Mouse (Mus musculus): ENCODE results near the gene Psmb1.
"Not testable (repeated sequence)": the region's sequence is repeated elsewhere in the genome, so short reads cannot be mapped to it uniquely, and the experiment has no call there.

Psmb1 gene

GRCm38 (mm10) chr17:15499656-15500394, at the start of gene Psmb1, which contains the start of gene Tbp:
Psmb1 (minus strand) TSS chr17:15499751.
Tbp (plus strand) TSS chr17:15499888.
- peak; percentile 97 for DNase-seq

GRCm38 (mm10) chr17:15546440-15546839, 46.9 kb upstream of the Psmb1 start:
- no peak for DNase-seq

- DNase-seq = not testable (repeated sequence)
Observed at GRCm38 (mm10) chr17:15543868-15544267, 44.3 kb upstream of the Psmb1 start.

GRCm38 (mm10) chr17:15540309-15540708, 40.8 kb upstream of the Psmb1 start:
- peak; percentile 23 to 37 for DNase-seq

GRCm38 (mm10) chr17:15536457-15536904, 36.9 kb upstream of the Psmb1 start:
- peak; percentile 26 to 28 for DNase-seq

- no peak for DNase-seq
Observed at GRCm38 (mm10) chr17:15535943-15536342, 36.4 kb upstream of the Psmb1 start.

- no peak for DNase-seq
Observed at GRCm38 (mm10) chr17:15535162-15535800, 35.7 kb upstream of the Psmb1 start.

GRCm38 (mm10) chr17:15530141-15530540, 30.6 kb upstream of the Psmb1 start:
- DNase-seq = peak; percentile 61 to 67

GRCm38 (mm10) chr17:15528887-15529286, 29.3 kb upstream of the Psmb1 start:
- DNase-seq = no peak

- no peak for DNase-seq
Observed at GRCm38 (mm10) chr17:15527811-15528136, 28.2 kb upstream of the Psmb1 start.

GRCm38 (mm10) chr17:15526986-15527810, 27.6 kb upstream of the Psmb1 start, which contains the start of gene Pdcd2:
Pdcd2 (minus strand) TSS chr17:15527301.
- peak; percentile 95 to 96 for DNase-seq

GRCm38 (mm10) chr17:15526304-15526703, 26.8 kb upstream of the Psmb1 start:
- peak; percentile 16 for DNase-seq

GRCm38 (mm10) chr17:15518766-15519165, 19.2 kb upstream of the Psmb1 start:
- no peak for DNase-seq

- no peak for DNase-seq
Observed at GRCm38 (mm10) chr17:15518186-15518585, 18.6 kb upstream of the Psmb1 start.

GRCm38 (mm10) chr17:15517776-15518175, 18.2 kb upstream of the Psmb1 start:
- no peak for DNase-seq

GRCm38 (mm10) chr17:15510694-15511093, 11.1 kb upstream of the Psmb1 start:
- no peak for DNase-seq

- peak in 1 of 2 experiments; percentile 62 for DNase-seq
Observed at GRCm38 (mm10) chr17:15498753-15499113, 818 bp downstream of the Psmb1 start.

GRCm38 (mm10) chr17:15497882-15498752, 1.4 kb downstream of the Psmb1 start:
- peak; percentile 96 to 98 for DNase-seq

- no peak for DNase-seq
Observed at GRCm38 (mm10) chr17:15490542-15490941, 9.0 kb downstream of the Psmb1 start.

- DNase-seq = no peak
Observed at GRCm38 (mm10) chr17:15472671-15473070, 26.9 kb downstream of the Psmb1 start.

GRCm38 (mm10) chr17:15467669-15468068, 31.9 kb downstream of the Psmb1 start:
- peak; percentile 87 to 90 for DNase-seq

GRCm38 (mm10) chr17:15461921-15462495, 37.5 kb downstream of the Psmb1 start:
- DNase-seq = no peak
